Mouse (Mus musculus) cerebellum, postnatal 10 days (tissue): ENCODE results near the gene 5330417H12Rik.

Source experiments
- DNase-seq, 2 experiments: peaks; one replicate each; pipeline ENCODE4 v3.0.0; 2021; ENCODE audit warnings: mixed read lengths in 2 of 2

Gene 5330417H12Rik

GRCm38 (mm10) chr7:107624432-107624831 is 529 bp downstream of the 5330417H12Rik start:
- DNase-seq = no peak

- no peak for DNase-seq
Measured at GRCm38 (mm10) chr7:107620137-107620536, 4.8 kb downstream of the 5330417H12Rik start.

GRCm38 (mm10) chr7:107619225-107619624 is 5.7 kb downstream of the 5330417H12Rik start:
- DNase-seq = no peak

GRCm38 (mm10) chr7:107618028-107618992 is 6.7 kb downstream of the 5330417H12Rik start:
- no peak for DNase-seq

GRCm38 (mm10) chr7:107610880-107611279 is 14.1 kb downstream of the 5330417H12Rik start:
- no peak for DNase-seq

- DNase-seq = no peak
Measured at GRCm38 (mm10) chr7:107609622-107610255, 15.2 kb downstream of the 5330417H12Rik start.

- DNase-seq = no peak
Measured at GRCm38 (mm10) chr7:107607766-107608165, 17.2 kb downstream of the 5330417H12Rik start.

- DNase-seq = no peak
Measured at GRCm38 (mm10) chr7:107602913-107603312, 22.0 kb downstream of the 5330417H12Rik start.

- DNase-seq = no peak
Measured at GRCm38 (mm10) chr7:107602505-107602904, 22.5 kb downstream of the 5330417H12Rik start.

- DNase-seq = no peak
Measured at GRCm38 (mm10) chr7:107600651-107601050, 24.3 kb downstream of the 5330417H12Rik start.

- DNase-seq = no peak
Measured at GRCm38 (mm10) chr7:107597956-107598355, 27.0 kb downstream of the 5330417H12Rik start.

GRCm38 (mm10) chr7:107596753-107597152 is 28.2 kb downstream of the 5330417H12Rik start:
- DNase-seq = no peak

GRCm38 (mm10) chr7:107595426-107595825 is 29.5 kb downstream of the 5330417H12Rik start:
- peak; percentile 5 to 7 for DNase-seq

GRCm38 (mm10) chr7:107594857-107595402 is 30.0 kb downstream of the 5330417H12Rik start, which contains the start of gene Ppfibp2:
Gene Ppfibp2 (plus strand): TSS chr7:107595207.
- peak; percentile 82 to 89 for DNase-seq

GRCm38 (mm10) chr7:107594325-107594856 is 30.6 kb downstream of the 5330417H12Rik start:
- peak; percentile 68 to 73 for DNase-seq

- peak in 1 of 2 experiments; percentile 8 for DNase-seq
Measured at GRCm38 (mm10) chr7:107593904-107594303, 31.1 kb downstream of the 5330417H12Rik start.

GRCm38 (mm10) chr7:107592641-107593040 is 32.3 kb downstream of the 5330417H12Rik start:
- DNase-seq = peak; percentile 15 to 38

- no peak for DNase-seq
Measured at GRCm38 (mm10) chr7:107574276-107574675, 50.7 kb downstream of the 5330417H12Rik start.
